Mouse (Mus musculus) mouse trophoblast stem cell (cell line): ENCODE results near the gene Gm42878.
"Not testable (repeated sequence)": the region's sequence is repeated elsewhere in the genome, so short reads cannot be mapped to it uniquely, and the experiment has no call there.

Experiments used
- in situ Hi-C, 2 experiments: fragments of 300-500 bp; cut with MseI, MboI; formaldehyde crosslinking; loops; 2 replicates in 1 of 2; 3 replicates in 1 of 2; pipeline ENCODE4 v1.15.1; 2025

The Gm42878 gene

DNA sequence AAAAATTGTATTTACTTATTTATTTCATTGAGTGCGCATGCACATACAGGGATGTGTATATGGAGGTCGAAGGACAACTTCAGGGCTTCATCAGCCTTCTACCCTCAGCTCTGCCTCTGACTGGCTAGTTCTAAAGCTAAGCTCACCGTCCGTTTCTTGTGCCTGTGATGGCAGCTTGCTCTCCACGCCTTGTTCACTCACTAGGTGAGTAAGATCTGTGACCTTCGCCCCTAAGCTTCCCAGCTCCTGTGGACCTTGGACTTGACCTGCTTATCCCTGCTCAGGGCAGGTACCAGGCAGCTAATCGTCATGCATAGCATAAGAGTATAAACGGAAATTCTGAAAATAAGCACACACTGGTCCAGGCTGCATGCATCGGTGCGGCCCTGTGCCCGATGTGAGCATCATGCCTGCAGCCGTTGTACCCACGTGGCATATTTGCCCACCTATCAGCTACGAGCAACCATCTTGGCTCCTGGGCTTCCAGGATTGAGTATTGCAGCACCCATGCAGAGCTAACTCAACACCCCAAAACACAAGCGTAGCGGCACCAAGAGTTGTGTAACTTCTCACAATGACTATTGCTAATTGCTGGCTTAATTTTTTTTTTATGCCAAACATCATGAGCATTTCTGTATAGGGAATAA, 20.9 kb upstream of the Gm42878 start:
- in situ Hi-C loops, result loop anchor here in 1 of 2 experiments (5.0 kb wide), 1 partner anchor 36 kb away; no protein-coding TSS in a partner anchor

DNA sequence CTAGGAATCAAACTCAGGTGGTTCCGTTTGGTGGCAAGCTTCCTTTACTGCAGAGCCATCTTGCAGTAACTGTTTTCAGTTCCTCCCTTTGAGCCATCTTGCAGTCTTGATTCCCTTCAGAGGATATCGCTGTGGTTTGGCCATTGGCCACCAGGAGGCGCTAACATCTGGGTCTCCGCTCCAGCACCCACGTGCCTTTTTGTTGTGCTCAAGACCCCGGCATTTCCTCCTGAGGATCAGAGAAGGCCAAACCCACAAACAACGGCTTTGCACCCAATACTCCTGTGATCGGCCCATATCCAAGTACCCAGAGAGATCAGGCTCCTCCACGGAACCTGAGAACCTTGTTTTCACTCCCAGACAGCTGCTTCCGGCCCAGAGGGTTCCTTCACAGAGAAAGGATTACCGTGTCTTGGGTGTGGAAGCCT, 19.2 kb upstream of the Gm42878 start:
- in situ Hi-C loops, result no loop called here

DNA sequence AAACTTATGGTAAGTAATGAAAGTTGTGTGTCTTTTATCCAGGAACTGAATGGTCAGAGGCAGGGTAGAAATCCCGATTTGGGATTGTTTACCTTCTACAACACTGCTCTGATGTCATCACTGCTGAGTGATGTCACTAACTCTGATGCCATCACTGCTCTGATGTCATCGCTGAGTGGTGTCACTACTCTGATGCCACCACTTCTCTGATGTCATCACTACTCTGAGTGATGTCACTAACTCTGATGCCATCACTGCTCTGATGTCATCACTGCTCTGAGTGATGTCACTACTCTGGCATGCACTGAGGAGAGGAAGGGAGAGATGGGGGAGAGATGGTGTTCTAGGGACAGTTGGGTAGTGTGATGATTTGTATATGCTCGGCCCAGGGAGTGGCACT, 17.2 kb upstream of the Gm42878 start:
- in situ Hi-C loops, result no loop called here

DNA sequence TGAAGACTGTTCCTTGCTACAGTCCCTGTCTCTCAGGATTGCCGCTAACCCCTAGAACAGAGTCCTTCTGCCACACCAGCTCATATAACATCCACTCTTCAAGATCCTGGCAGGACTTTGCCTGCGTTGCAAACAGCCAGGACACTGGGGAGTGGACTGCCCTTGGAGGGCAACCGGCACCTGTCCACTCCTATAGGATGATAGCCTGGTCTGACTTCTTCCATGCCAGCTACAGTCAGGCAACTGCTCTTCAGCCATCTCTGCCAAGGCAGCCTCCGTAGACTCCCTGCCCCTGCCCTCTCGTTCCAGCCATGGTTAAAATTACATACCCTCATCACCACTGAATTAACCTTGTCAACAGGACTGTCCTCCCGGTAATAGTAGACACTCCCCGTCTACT, 3.9 kb upstream of the Gm42878 start:
- in situ Hi-C loops, result no loop called here

DNA sequence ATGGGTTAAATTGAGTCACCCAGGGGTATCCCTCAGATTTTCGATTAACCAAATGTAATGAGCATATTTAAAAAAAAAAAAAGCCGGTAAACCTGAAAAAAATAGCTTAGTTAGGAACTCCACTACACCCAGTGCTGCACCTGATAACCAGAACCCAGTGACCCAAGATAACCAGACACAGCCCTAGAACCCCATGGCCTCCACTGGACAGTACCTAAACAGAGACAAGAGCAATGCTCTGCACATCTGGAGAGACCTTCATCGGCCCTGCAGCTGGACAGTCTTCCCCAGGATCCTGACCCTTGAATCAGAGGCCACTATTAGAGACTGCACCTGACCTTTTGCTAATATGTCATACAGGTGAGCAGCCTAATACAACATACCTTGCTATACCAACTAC, 1.8 kb upstream of the Gm42878 start:
- in situ Hi-C loops, result no loop called here

DNA sequence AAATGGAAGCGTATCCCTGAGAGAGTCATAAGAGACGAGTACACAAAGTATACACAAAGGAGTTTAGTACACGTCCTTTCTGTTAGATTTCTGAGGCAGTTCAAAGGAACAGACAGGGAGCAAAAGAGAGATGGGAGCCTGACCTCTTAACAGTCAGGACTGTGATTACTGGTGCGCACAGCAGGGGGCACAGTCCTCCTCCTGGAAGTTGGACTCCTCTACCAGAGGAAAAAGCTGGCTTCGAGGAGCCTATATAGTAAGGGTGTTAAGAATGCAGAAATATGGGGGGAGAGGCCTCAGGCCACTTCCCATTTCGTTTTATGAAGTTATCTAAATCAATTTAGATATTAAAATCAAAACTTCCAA, 1.2 kb upstream of the Gm42878 start:
- in situ Hi-C loops, result no loop called here

DNA sequence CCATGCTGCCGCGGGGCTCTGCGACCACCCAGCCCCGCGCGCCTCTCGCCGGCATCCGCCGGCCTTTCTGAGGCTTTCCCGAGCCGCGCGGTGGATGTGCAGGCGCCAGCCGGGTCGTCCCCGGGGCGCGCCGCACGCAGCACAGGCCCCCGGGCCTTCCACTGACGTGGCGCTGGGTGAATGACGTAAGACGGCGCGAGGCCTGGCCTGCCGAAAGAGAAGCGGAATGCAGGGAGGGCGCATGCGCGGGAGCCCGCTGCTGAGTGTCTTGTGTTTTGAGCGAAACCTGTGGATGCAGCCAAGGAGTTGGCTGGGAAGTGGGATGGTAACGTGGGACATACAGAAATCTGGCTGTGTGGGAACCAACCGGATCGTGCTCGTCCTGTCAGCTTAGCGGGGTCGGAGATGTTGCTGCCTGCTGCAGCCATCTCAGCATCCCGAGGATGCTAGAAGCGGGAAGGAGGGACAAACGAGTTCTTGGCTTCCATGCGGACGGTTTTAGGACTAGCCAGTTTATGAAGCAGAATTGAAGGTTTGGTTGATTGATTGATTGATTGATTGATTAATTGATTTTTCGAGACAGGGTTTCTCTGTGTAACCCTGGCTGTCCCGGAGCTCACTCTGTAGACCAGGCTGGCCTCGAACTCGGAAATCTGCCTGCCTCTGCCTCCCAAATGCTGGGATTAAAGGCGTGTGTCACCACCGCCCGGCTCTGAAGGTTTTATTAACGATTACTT, 679 bp upstream of the Gm42878 start, which contains the start of gene Mapkapk5:
Gene Mapkapk5, minus strand, starts transcription at position 113 of the 737 bp plus-strand sequence.
- in situ Hi-C loops, result no loop called here

DNA sequence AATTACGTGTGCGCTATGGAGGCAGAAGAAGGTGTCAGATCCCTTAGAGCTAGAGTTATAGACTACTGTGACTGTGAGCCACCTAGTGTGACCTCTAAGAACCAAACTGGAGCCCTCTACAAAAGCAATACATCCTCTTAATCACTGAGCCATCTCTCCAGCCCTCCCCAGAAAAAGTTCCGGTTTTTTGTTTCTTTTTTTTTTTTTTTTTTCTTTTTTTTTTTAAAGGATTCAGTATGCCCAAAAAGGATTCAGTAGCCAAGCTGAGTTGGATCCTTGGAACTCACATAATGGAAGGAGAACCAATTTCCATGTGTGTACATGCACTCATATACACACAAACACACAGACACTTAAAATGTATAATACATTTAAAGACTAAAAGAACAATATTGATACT, 1.9 kb downstream of the Gm42878 start:
- in situ Hi-C loops, result no loop called here

DNA sequence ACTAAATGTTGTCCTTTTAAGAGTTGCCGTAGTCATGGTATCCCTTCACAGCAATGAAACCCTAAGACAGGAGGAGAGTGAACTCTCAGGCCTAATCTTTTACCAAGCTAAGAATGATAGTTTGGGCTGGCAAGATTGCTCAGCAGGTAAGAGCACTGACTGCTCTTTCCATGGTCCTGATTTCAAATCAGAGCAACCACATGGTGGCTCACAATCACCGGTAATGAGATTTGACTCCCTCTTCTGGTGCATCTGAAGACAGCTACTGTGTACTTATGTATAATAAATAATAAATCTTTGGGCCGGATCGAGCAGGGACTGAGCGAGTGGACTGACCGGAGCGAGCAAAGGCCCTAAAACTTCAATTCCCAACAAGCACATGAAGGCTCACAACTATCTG, 4.0 kb downstream of the Gm42878 start:
- in situ Hi-C loops, result no loop called here

DNA sequence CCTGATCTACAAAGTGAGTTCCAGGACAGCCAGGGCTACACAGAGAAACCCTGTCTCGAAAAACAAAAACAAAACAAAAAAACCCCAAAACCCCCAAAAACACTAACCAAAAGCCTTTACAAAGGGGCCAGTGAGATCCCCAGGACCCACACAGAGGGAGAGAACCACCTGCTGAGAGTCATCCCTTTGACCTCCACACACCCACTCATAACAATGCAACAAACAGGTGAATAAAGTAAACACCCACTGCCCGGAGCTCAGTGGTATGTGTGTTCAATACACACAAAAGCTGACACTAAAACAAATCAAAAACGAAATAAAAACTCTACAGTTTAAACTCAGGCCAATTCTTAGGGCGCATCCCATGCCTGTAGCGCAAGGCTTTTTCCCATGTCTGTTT, 5.2 kb downstream of the Gm42878 start:
- in situ Hi-C loops, result no loop called here

DNA sequence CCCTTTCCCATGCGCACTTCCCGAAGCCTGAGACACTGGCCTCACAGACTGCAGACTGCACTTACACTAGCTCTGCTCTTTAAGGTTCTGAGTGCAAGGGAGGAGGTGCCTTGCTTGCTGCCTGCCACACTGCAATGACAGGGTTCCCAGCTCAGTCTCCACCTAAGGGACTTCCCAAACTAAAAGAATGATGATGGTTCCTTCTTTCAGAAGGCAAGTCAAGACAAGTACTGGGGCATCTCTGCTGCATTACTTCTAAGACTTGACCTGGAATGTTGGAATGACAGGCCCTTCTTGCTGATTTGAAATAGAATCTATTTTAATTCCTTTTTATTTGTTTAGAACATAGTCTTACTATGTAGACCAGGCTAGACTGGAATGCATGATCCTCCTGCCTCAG, 7.7 kb downstream of the Gm42878 start:
- in situ Hi-C loops, result no loop called here

DNA sequence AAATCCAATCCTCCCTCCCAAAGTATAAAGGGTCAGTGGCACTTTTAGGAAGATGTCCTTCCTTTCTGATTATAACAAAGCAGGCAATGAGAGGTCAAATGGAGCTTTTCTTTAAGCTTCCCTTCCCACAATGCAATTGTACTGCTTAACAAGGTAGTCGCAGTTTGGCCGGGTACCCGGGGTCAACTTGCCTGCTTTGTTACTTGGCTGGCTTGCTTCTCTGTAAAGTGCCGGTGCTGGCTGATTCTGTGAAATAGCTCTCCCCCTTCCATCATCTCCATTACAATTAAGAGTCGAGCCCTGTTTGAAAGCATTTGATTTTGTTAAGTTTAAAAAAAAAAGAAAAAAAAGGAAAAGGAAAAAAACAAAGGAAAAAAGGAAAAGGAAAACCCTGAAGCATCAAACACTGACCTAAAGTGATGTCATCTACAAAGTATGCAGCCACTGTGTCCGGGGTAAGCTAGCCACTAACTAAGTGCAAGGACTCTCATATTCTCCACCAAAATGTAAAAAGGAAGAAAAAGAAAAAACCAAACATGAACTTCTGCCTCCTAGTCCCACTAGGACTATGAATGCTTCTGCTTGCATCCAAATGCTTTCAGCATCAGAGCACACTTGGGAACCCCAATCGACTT, 8.2 kb downstream of the Gm42878 start:
- in situ Hi-C loops, result no loop called here

DNA sequence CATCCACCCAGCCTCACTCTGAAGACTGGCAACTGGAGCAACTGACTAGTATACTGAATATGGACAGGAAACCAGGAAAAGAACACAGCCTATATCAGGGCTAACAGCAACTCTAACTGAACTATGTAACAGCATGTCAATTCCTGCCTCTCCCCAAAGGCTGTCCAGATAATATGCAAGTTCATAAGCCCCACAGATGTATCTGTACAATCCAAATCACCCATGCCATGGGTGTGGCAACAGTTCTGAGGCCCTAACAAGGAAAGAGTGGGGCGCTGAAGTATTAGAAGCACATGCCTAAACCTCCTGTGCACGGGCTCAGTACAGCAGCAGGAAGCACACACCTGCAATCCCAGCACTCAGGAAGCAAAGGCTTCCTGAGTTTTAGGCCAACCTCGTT, 10.2 kb downstream of the Gm42878 start:
- in situ Hi-C loops, result no loop called here

DNA sequence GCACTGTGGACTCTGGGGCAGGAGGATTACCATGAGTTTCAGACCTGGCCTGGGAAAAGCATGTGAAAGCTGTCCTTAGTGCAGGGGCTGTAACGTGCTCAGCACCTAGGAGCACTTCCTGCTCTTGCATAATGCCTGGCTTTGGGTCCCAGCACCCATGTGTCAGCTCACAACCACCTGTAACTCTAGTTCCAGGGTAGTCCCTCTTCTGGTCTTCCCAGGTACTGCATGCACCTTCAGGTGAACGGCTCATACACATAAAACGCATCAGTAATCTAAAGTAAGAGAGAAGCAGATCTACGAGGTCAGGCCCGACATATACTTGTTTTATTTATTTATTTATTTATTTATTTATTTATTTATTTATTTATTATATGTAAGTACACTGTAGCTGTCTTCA, 10.8 kb downstream of the Gm42878 start:
- in situ Hi-C loops, result no loop called here

DNA sequence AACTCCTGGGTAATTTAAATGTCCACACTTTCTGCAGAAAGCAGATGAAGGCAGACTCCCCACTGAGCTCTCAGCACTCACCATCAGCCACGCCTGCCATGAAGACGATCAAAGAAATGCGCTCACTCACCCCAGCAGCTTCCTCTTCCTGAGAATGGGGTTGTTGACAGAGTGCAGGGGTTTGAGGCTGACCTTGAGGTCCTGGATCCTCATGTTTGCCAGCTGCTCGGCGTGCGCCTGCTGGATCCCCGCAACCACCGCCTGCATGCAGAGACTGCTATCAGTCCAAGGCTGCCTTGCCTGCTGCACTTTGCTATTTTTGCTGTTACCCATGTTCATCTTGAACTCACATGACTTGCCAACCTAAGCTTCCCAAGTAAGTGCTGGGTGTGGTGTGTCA, 18.3 kb downstream of the Gm42878 start:
- in situ Hi-C loops, result no loop called here

DNA sequence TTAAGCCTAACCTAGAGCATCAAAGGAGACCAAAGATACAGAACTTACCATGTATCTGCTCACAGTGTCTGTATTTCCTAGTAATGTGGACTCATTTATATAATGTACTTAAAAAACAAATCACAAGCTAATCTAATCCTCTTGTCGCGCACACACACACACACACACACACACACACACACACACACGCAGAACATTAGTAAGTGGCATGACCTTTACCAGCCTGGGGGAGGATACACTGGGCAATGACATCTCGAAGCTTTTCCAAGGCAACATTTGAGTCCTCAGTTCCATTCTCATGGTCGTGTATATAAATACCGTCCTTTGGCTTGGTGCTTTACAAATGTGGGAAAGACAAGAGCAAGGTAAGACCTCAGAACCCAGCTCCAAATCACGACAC, 18.8 kb downstream of the Gm42878 start:
- in situ Hi-C loops, result no loop called here

DNA sequence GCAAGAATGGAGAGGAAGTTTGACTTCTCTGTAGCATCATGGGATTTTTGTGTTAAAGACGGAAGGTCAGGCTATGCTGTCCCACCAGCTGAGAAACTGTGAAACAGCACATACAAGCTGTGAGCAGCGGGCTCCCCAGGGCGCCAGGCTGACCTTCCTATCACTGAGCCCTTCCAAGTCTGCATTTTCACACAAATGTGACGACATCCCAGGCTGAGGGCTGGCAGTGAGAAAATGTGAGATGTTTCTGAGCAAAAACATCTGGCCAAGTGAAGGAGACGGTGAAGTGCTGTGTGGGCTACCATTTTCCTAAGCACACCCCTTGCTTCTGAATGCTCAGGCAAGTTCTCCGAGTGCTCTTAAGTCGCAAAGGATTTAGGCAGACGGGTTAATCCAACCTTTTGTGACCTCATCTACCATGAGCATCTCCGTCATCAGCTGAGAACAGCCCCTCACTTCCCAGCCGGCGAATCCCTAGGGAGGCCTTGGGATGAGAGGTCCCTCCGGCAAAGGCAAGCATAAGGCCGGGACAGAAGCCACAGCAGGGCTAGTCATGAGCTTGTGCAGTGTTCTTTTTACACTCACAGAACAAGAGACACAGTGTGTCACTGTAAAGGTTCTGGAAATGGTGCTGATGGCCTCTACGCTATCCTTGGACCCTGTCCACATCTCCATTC, 19.4 kb downstream of the Gm42878 start:
- in situ Hi-C loops, result no loop called here

DNA sequence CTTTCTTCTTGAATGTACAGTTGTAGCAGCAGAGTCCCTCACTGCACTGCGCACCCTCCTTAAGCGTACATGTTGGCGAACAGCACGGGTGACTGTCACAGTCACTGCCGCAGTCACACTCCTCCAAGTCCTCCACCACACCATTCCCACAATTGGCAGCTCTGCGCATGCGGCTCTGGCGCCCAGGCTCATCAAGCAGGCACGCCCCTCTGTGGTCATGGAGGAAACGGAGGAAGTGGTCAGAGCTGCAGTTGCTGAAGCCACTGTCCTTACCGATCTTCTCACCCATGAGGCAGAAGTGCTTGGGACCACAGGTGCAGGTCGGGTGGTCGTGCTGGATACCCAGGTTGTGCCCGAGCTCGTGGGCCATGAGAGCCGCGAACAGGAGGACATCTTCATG, 25.5 kb downstream of the Gm42878 start:
- in situ Hi-C loops, result not testable (repeated sequence)

DNA sequence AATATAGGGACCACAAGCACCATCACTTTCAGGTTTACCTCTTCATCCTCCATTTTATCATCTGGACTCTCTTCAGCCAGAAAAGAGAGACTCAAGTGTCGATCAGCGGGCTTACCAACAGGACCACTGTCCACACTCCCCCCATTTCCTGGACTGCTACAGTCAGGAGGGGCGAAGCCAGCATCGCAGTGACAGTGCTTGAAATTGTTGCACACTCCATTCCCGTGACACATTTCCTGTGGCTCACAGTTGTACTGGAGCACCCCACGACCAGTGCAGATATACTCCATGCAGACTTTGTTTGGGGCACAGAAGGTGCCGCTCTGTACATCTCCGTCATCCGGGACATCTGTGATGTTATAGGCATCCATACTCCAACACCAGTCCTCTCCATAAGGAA, 26.3 kb downstream of the Gm42878 start:
- in situ Hi-C loops, result no loop called here

DNA sequence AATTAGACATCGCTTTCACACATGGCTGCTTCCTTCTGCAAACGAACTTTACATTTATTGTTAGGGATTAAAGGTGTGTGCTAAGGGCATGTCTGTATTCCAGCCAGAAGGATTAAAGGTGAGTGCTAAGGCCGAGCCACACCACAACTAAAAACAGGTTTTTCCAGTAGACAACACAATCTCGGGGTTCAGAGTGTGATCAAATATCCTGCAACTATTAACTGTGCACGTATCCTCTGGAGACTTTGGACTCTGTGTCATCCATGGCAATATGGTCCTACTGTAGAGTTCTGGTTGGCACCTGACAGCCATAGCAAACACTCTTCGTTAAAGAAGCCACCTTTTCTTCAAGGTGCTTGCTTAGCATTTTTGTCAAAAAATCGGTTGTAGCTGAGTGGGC, 35.3 kb downstream of the Gm42878 start:
- in situ Hi-C loops, result no loop called here

DNA sequence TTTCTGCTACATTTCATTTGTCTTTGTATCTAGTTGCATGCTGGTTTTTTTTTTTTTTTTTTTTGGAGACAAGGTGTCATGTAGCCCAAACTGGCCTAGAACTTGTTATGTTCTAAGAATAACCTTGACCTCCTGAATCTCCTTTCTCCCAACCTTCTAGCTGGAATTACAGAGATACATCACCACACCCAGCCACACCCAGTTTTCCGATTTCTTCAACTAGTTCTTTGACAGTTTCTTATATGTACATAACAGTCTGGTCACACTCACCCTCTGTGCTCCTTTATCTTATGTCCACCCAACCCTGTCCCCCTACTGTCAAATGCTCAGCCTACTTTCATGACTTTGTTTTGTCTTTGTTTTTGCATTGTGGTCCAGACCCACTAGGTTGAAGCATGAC, 38.4 kb downstream of the Gm42878 start:
- in situ Hi-C loops, result no loop called here

DNA sequence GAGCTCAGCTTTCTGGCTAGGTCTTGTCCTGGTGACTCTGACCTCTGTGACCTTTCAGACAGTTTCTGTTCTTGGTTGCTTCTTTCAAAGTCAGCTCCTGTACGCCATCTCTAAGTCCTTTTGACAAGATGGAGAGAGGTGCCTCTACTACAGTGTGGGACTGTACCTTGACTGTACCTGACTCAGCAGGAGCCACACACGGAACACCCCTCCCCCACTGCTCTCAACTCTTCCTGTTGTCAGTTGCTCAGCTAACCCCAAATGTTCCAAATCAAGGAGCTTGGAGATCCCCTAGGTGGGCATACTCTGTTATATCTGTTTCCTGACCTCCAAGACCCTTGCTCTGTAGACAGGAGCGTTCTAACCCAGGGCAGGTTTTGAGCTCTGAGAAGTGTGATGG, 42.1 kb downstream of the Gm42878 start, which contains the start of gene Adam1b:
Gene Adam1b, minus strand, starts transcription at position 205 of the 400 bp plus-strand sequence.
- in situ Hi-C loops, result no loop called here
